Mouse (Mus musculus) myocyte (in vitro differentiated cells): ENCODE measurements around the gene Fut2.

Experiments
- CEBPB ChIP-seq: IDR thresholded peaks from 2 replicates; pipeline ENCODE4 v1.6.1; 2011; ENCODE audit warnings: mild to moderate bottlenecking, moderate library complexity; ENCODE audit not compliant: poor library complexity, insufficient read depth, severe bottlenecking
- E2F4 ChIP-seq: IDR thresholded peaks from one replicate; pipeline ENCODE4 v1.6.1; 2011; ENCODE audit warnings: mild to moderate bottlenecking, control low read depth, moderate library complexity; ENCODE audit not compliant: insufficient read depth
- MAX ChIP-seq: IDR thresholded peaks from one replicate; pipeline ENCODE4 v1.6.1; 2011; ENCODE audit warnings: low read depth, mild to moderate bottlenecking, control low read depth
- MYOD1 ChIP-seq, 3 experiments: IDR thresholded peaks; one replicate each; pipeline ENCODE4 v1.6.1; 2011; ENCODE audit warnings: control low read depth in 2 of 3, low read depth in 2 of 3, mild to moderate bottlenecking in 2 of 3, moderate library complexity in 1 of 3; ENCODE audit not compliant: insufficient read length in 2 of 3, control insufficient read depth in 1 of 3
- POLR2A ChIP-seq: IDR thresholded peaks from one replicate; pipeline ENCODE4 v1.6.1; 2011; ENCODE audit warnings: low read depth, mild to moderate bottlenecking, control low read depth, moderate library complexity; ENCODE audit not compliant: insufficient read length
- POLR2AphosphoS2 ChIP-seq: IDR thresholded peaks from one replicate; pipeline ENCODE4 v1.6.1; 2011; ENCODE audit warnings: low read depth, control low read depth; ENCODE audit not compliant: insufficient read length
- TCF12 ChIP-seq: IDR thresholded peaks from one replicate; pipeline ENCODE4 v1.6.1; 2011; ENCODE audit warnings: mild to moderate bottlenecking, control low read depth; ENCODE audit not compliant: poor library complexity, insufficient read depth, severe bottlenecking
- TCF3 ChIP-seq: IDR thresholded peaks from one replicate; pipeline ENCODE4 v1.6.1; 2011; ENCODE audit warnings: low read depth, control low read depth; ENCODE audit not compliant: insufficient read length
- USF1 ChIP-seq: IDR thresholded peaks from one replicate; pipeline ENCODE4 v1.6.1; 2011; ENCODE audit warnings: low read depth, mild to moderate bottlenecking, control low read depth, moderate library complexity

DNA sequence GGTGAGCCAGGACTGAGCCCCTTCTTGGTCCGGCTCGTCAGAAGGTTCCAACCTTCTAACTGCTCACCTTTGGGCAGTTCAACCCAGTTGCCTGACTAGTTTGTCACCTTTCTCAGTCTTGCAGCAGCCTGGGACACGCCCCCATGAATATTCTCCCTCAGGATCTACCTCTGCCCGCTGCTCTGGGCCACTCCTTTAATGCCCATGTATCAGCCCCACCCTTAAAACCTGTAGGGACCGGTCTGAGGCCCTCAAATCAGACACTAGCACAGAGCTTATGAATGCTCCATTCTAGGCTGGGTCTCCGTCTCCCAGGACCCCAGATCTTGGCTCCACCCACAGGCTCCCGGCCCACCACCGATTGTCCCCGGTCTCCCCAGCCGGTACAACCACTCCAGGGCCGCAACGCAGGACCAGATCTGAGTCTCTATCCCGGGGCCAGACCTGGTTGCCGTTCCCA lies 48.5 kb upstream of the Fut2 start:
- TF ChIP-seq TCF12 (no peak), USF1 (no peak), POLR2A (no peak), CEBPB (no peak), POLR2AphosphoS2 (no peak), MYOD1 (IDR thresholded peaks at IDR 0.05; ENCODE audit: control insufficient read depth in 1 of 3, insufficient read length in 2 of 3, low read depth in 2 of 3) (no peak), TCF3 (no peak), E2F4 (no peak), MAX (no peak)
